Mouse (Mus musculus): ENCODE results near the gene Olfr284.

Gene Olfr284

GRCm38 (mm10) chr15:98340887-98341286 is at the start of gene Olfr284:
Gene Olfr284, minus strand, starts transcription at chr15:98340987.
- in situ Hi-C loops (cut with MseI, MboI), result no loop called here

GRCm38 (mm10) chr15:98389796-98390195 is 49.0 kb upstream of the Olfr284 start:
- in situ Hi-C loops (cut with MseI, MboI), result loop anchor here (5.0 to 10.0 kb wide), 2 partner anchors 205 to 207 kb away; no protein-coding TSS in a partner anchor

GRCm38 (mm10) chr15:98387621-98388020 is 46.8 kb upstream of the Olfr284 start:
- in situ Hi-C loops (cut with MseI, MboI), result no loop called here

GRCm38 (mm10) chr15:98380846-98381245 is 40.1 kb upstream of the Olfr284 start, which contains the start of gene Olfr283:
Gene Olfr283, minus strand, starts transcription at chr15:98380946.
- in situ Hi-C loops (cut with MseI, MboI), result no loop called here

GRCm38 (mm10) chr15:98378209-98378608 is 37.4 kb upstream of the Olfr284 start:
- in situ Hi-C loops (cut with MseI, MboI), result no loop called here

GRCm38 (mm10) chr15:98317177-98317724 is 23.5 kb downstream of the Olfr284 start, which contains the start of gene Olfr285:
Gene Olfr285, minus strand, starts transcription at chr15:98317353.
- in situ Hi-C loops (cut with MseI, MboI), result no loop called here

GRCm38 (mm10) chr15:98315703-98316102 is 25.1 kb downstream of the Olfr284 start:
- in situ Hi-C loops (cut with MseI, MboI), result no loop called here

GRCm38 (mm10) chr15:98295628-98296551 is 44.9 kb downstream of the Olfr284 start, which contains the start of gene Zfp641:
Gene Zfp641, minus strand, starts transcription at chr15:98296161.
- in situ Hi-C loops (cut with MseI, MboI), result no loop called here

- in situ Hi-C loops (cut with MseI, MboI), result no loop called here
Measured at GRCm38 (mm10) chr15:98293651-98294050, 47.1 kb downstream of the Olfr284 start.

Measured in mouse trophoblast stem cell (cell line).